Mouse (Mus musculus): ENCODE data around the gene Fzr1.
A peak's percentile ranks its signal among the peaks of the same experiment; 100 is the strongest.

Fzr1 gene

DNA sequence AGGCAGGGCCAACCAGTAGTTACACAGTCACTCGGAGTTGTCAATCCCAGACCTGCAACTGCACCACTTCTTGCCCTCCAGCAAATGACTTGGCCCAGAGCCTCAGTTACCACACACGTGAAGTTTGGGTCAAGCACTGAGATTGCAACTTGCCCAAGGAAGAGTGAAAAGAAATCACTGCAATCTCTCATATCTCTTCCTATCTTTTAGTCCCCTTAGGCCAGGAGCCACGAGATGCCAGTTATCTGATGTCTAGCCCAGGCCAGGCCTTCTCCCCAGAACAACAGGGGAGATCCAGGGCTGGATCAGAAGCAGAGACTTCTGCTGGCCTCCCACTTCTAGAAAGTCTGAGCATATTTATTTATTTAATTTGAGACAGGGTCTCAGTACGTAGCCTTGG, 22.8 kb downstream of the Fzr1 start:
- no peak for DNase-seq (ENCODE audit: inconsistent ontology term)

DNA sequence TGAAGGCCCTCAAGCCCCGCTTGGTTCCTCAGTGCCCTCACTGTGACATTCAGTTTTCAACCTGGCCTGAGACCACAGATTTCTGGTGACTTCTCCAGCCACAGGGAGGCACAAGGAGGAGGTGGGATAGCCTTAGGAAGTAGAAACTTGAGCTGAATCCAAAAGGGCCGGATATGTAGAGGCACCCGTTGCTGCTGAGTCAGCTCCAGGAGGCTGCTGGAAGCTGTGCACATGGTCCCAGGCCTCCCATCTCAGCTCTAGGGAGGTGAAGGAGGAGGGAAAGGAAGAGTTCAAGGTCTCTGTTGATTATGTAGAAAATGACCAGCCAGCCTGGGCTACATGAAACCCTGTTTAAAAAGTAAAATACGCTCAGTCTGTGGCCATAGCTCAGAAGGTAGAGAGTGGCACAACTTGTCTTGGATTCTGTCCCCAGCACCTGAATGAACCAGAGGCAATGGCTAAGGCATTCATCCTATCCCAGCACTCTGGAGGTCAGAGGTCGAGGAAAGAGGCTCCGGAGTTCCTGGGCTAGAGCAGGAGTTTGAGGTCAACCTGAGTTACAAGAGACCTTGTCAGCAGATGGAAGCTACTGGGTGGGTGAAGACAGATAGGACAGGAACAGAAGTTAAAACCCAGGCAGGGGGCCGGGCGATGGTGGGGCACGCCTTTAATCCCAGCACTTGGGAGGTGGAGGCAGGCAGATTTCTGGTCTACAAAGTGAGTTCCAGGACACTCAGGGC, 23.4 kb downstream of the Fzr1 start:
- no peak for DNase-seq (ENCODE audit: inconsistent ontology term)

DNA sequence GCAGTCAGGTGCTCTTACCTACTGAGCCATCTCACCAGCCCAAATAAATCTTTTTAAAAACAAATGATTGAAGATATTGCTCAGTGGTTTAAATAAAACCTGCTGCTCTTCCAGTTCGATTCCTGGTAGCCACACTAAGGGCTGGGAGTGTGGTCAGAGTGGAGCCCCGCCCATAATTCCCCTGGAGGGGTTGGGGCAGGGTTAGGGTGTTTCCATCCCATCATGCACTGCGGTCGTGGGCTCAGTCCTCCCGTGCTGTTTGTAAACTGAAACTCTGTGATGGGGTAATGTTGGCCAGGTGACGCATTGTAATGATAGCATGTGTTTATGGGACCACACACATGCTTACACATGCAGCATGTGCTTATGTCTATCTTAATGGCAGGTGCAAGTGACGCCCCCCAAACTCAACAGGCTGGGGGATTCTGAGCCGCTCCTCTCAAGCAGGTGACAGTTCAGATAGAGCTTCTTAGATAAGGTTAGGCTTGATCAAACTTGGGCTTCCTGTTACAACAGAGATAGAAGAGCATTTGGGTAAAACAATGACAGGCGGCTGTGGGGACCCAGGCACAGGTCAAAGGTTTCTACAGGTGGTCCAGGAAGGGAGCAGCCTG, 26.5 kb downstream of the Fzr1 start:
- DNase-seq (ENCODE audit: inconsistent ontology term): no peak

GRCm38 (mm10) chr10:81350351-81351063, 27.8 kb downstream of the Fzr1 start, which contains the start of gene Hmg20b:
Gene Hmg20b (minus strand): TSS chr10:81350480.
- peak; percentile 100 for DNase-seq (ENCODE audit: inconsistent ontology term)

DNA sequence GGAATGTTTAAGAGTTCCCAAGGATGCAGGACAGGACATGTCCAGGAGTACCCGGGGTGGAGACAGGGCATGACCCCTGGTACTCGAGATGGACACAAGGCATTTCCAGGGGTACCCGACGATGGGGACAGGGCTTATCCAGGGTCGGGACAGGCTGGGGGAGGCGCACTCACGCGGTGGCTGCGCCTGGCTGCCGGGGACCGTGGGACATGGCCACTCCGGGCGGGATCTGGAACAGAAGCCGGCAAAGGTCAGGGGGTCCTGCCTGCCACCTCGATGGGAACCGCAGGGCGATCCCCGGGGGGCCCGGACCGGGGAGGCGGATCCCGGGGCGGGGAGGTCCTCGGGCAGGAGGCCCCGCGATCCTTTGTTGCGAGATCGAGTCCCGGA, 28.4 kb downstream of the Fzr1 start:
- DNase-seq (ENCODE audit: inconsistent ontology term): no peak

GRCm38 (mm10) chr10:81349146-81349545, 29.2 kb downstream of the Fzr1 start:
- DNase-seq (ENCODE audit: inconsistent ontology term): peak; percentile 39

DNA sequence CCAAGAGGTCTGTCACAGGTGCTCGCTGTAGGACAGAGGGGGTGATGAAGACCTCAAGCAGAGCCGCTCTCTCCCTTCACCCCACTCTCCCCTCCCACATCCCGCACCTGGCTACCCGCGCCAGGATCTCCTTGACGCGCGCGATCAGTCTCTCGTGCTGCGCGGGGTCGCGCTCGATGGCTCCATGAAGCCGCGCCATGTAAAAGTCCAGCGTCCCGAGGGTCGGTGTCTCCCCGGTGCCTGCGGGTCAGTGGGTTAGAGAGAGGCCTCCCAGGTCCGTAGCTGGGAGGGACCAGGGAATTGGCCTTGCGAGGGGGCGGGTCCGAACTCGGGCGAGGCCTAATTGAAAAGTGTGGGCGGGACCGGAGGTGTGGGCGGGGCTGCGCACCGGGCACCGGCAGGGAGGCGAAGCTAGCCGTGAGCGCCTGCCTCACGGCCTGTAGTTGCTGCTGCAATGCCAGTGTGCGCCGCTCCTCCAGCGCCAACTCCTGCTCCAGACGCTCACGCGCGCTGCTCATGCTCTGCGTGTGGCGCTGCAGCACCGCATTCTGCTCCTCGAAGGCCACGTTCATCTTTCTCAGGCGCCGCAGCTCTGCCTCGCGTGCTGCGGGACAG, 31.8 kb downstream of the Fzr1 start:
- DNase-seq (ENCODE audit: inconsistent ontology term): peak; percentile 53

DNA sequence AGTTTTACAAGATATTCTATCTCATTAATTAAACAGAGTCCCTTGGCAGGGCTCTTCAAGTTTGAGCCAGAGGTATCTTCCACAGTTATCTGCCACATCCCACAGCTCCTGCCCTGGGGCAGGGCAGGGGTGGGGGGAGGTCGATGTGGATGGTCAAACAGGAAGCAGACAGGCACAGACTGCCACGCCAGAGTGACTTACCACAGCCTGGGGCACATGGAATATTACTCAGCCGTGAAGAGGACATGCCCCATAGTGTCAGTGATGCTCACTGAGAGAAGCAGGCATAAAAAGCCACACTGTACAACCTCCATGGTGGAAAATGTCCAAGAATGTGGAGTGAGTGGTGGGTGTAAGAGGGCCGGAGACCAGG, 33.2 kb downstream of the Fzr1 start:
- peak; percentile 31 for DNase-seq (ENCODE audit: inconsistent ontology term)

DNA sequence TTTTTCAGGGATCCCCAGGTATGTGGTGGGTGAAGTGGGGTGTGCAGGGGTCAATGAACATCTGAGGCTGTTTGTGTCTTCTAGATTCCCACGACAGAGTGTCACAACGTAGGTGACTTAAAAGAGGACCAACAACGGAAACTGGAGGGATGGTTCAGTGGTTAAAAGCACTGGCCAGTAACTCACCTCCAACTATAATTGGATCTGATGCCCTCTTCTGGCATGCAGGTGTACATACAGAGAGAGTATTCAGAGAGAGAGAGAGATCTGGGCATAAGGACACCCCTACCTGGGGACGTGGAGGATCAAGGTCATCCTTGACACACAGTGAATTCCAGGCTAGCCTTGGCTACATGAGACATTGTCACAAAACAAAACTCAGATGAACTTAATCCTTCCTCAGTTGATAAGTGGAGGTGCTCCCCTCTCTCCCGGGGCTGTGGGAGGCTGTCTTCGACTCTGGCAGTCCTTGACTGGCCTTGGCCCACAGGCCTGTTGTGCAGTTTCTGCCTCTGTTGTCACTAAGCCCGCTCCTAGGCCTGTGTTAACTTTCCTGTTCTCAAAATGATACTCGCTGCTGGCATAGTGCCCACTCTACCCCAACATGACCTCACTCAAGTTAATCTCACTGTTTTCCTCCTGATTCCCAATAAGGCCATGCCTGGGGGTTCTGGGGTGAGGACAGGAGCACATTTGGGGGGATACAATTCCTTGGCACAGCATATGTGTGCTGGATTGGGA, 33.7 kb downstream of the Fzr1 start:
- DNase-seq (ENCODE audit: inconsistent ontology term): no peak

- no peak for DNase-seq (ENCODE audit: inconsistent ontology term)
These were observed 35.4 kb downstream of the Fzr1 start, which contains the start of gene Gipc3 for GRCm38 (mm10) chr10:81342686-81343505. Gene Gipc3 (minus strand): TSS chr10:81343266.

GRCm38 (mm10) chr10:81341333-81341949, 36.9 kb downstream of the Fzr1 start:
- DNase-seq (ENCODE audit: inconsistent ontology term): peak; percentile 65

GRCm38 (mm10) chr10:81340551-81341332, 37.6 kb downstream of the Fzr1 start:
- no peak for DNase-seq (ENCODE audit: inconsistent ontology term)

DNA sequence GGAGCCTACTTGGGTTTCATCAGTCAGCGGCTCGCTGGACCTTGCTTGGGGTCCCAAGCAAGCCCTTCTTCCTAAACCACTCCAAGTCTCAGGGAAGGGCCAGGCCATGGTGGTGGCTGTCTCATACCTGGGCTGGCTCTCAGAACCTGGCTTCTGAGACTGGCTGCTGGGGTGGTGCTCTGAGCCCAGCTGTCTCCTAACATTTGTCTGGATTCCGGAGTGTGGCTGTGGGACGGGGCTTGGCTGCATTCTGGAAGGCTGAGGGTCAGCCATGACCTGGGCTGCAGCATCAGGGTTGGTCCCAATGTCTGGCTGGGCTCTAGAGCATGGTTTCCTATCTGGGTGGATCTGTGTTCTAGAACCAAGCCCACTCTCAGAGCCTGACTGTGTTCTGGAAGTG, 41.8 kb downstream of the Fzr1 start:
- DNase-seq (ENCODE audit: inconsistent ontology term): no peak

DNA sequence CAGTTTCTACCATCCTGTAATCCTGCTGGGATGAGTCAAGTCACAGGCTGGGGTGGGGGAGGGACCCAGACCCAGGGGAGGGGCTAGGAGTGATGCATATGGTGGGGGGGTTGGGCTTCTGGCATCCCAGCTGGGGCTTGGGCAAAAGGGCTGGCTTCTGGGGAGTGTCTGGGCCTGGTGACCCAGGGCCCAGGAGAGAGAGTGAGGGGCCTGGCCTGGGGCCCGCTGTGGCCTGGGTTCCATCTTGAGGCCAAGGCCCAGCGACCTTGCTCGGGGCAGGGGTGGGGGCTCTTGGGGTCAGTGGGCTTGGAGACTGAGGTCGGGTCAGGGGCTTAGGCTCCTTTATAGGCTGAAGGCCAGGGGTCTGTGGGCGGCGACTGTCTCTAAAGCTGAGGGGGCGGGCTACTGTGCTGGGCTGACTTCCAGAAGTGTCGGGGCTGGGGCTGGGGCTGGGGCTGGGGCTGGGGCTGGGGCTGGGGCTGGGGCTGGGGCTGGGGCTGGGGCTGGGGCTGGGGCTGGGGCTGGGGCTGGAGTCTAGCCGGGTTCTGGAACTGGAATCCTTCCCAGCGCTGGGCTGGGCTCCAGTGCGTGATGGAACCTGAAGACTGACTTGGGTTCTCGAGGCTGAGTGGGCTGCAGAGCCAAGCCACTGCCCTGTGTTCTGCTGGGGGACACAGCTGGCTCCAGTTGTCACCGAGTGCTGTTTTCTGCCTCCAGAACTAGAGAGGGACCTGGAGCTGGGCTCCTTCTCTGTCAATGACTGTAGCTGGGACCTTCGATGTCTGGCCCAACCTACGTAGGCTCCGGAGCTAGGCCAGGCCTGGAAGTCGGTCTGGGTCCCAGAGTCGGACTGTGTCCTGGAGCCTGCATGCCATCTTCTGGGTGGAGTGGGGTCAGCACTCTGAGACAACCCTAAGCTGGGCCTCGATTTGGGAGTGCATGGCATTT, 42.6 kb downstream of the Fzr1 start:
- peak; percentile 60 for DNase-seq (ENCODE audit: inconsistent ontology term)

DNA sequence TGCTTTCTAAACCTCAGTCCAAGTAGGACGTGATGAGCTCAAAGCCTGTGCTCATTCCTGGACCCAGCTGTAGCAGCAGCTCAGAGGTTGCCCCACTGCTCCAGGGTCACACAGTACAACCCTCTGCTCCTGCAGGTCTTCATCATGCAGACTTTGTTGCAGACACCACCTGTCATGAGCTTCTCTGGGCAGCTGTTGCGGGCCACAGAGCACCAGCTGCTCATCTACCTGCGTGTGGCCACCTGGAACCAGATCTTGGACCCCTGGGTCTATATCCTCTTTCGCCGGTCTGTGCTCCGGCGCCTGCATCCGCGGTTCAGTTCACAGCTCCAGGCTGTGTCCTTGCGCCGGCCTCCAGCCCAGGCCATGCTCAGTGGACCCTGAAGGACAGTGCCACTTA, 44.0 kb downstream of the Fzr1 start:
- DNase-seq (ENCODE audit: inconsistent ontology term): no peak

DNA sequence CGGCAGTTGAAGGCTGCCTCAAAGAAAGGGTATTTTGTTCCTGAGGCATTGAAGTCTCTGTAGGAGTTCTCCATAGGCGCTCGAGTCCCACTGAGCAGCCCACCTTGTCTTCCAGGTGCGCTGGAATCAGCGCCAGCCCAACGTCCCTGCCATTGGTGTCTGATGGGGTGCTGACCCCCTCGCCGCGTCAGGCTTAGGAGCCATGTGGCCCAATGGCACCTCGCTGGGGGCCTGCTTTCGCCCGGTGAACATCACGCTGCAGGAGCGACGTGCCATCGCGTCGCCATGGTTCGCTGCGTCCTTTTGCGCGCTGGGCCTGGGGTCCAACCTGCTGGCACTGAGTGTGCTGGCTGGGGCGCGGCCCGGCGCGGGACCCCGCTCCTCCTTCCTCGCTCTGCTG, 46.0 kb downstream of the Fzr1 start:
- no peak for DNase-seq (ENCODE audit: inconsistent ontology term)

- DNase-seq (ENCODE audit: inconsistent ontology term): no peak
These were observed 48.3 kb downstream of the Fzr1 start for GRCm38 (mm10) chr10:81330007-81330406.

- peak; percentile 69 for DNase-seq (ENCODE audit: inconsistent ontology term)
These were observed 48.9 kb downstream of the Fzr1 start for GRCm38 (mm10) chr10:81329194-81329975.

Data from Muller cell, postnatal 12 days (primary cell).